Mouse (Mus musculus): ENCODE results near the gene Vmn1r61.

Vmn1r61 gene

DNA sequence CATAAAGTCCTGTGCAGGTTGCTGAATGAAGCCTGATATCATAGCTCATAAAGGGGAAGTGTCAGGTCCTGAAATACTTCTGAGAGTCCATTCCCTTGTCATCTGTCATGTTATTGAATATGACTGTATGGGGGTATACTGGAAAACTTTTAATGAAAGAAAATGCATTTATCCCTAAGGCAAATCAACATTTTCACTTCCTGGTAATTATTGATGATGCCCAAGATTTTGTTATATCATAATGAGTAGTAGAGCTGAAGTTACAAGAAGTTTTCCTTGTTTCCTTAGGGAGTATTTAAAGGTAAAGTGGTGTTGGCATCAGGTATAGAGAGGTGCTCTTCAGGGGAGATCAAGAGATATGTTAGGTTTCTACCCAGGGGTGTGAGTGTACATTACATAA lies at the start of gene Vmn1r61:
Gene Vmn1r61 (minus strand): TSS at position 101 of the 400 bp plus-strand sequence.
- DNase-seq, result no peak

All from kidney, postnatal 4 days (tissue).